Mouse (Mus musculus) mouse embryonic stem cell (cell line): ENCODE data around the gene Syk.

Experiments used
- in situ Hi-C, 2 experiments: fragments of 300-500 bp; cut with MboI; formaldehyde crosslinking; loops; 1 replicate in 1 of 2; 3 replicates in 1 of 2; pipeline ENCODE4 v1.14.3; 2019 to 2020; ENCODE audit warnings: low sequenced_read_pairs in 2 of 2, low pct_unique_long_range_greater_than_20kb in 1 of 2, mixed read lengths in 1 of 2; ENCODE audit not compliant: unreplicated experiment in 1 of 2

Gene Syk

DNA sequence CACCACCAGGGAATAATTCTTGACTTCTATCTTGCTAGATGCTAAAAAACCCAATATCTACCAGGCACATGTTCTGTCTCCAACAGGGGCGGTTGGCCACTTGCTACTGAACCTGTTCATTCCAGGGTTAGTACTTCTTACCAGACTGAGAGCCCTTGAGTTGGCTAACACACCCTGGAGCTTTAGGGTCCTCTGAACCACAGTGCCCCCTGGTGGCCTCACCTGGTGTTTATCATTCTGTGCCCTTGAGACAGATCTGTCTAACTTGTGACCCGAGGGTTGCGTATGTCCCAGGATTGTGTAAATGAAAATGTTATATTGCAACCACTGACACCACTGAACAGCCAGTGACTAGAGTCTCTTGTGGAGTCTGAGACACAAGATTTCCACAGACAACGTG is 41.1 kb downstream of the Syk start:
- in situ Hi-C loops: loop anchor here (10.0 kb wide), 3 partner anchors 129 to 789 kb away; no protein-coding TSS in a partner anchor

DNA sequence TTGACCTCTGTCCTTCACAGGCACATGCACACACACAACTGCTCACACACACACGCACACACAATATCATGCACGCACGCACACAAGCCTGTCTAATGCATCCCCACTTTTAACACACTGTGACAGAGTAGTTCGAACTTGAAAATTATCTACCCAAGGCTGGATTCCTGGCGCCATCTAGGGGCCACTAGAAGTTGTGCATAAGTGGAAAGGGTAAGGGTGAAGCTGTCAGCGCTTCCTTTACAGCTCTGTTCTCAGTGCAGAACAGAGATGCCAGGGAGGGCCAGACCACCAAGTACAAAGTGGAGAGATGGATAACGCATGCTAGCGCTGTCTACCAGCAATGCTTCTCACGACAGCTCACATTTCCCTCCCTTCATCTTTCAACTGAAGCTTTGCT is 45.6 kb downstream of the Syk start:
- in situ Hi-C loops: loop anchor here (10.0 to 25.0 kb wide), 4 partner anchors 134 to 794 kb away; partner anchors contain the start of gene Gadd45g (in 1 of the 2)

DNA sequence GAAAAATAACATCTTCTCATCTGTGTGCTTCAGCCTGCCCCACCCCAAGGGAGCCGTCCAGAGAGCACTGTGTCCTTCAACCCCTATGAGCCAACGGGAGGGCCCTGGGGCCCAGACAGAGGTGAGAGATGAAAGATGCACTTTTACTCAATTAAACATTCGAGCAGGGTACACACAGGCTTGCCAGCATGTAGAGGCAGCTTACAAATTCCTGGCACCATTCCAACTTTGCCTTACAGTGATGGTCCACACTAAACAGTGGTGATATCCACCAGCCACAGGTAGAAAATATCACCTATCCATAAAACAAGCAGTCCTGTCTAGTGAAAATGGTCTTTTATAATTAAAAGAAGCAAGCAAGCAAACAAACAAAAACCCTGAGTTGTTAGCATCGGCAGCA is 48.7 kb downstream of the Syk start:
- in situ Hi-C loops: loop anchor here in 1 of 2 experiments (25.0 kb wide), 1 partner anchor 794 kb away; the partner anchor contains the start of gene Gadd45g

DNA sequence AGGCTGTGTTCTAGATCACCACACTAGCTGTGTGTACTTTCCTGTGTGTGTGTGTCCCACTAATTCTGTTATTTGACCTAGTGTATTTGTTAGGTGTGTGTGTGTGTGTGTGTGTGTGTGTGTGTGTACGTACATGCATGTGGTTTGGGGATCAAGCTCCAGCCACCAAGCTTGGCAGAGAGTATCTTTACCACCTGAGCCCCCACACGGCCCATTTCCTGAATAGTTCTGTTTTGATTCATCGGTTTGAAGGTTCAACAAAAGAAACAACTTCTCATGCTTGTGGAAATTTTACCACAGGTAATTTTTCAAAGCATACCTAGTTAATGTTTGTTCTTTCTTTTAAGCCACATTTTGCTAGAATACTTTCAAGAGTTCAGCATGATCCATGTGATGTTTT is 52.5 kb downstream of the Syk start:
- in situ Hi-C loops: loop anchor here in 1 of 2 experiments (25.0 kb wide), 1 partner anchor 798 kb away; the partner anchor contains the start of gene Gadd45g

GRCm38 (mm10) chr13:52636176-52636748 is 53.3 kb downstream of the Syk start:
- in situ Hi-C loops: loop anchor here in 1 of 2 experiments (25.0 kb wide), 1 partner anchor 799 kb away; the partner anchor contains the start of gene Gadd45g

DNA sequence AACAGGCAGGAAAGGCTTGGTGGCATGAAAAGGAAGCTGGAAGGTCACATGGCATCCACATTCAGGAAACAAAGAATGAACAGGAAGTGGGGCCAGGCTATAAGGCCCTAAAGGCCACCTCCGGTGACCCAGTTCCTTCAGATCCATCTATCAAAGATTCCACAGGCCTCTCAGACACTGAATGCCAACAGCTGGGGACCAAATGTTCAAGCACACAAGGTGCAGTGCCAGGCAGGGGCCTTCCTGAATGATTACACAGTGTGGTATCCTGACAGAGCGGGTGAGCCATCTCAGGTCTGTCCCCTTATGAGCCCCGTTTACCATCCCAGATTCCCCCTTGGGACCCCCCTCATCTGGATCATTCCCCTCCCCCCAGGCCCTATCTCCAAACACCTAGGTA is 63.6 kb downstream of the Syk start:
- in situ Hi-C loops: loop anchor here in 1 of 2 experiments (25.0 kb wide), 1 partner anchor 809 kb away; the partner anchor contains the start of gene Gadd45g

- in situ Hi-C loops: loop anchor here in 1 of 2 experiments (25.0 kb wide), 1 partner anchor 811 kb away; the partner anchor contains the start of gene Gadd45g
Observed at GRCm38 (mm10) chr13:52647996-52648712, 65.2 kb downstream of the Syk start.

GRCm38 (mm10) chr13:52649791-52650418 is 66.9 kb downstream of the Syk start:
- in situ Hi-C loops: loop anchor here in 1 of 2 experiments (25.0 kb wide), 1 partner anchor 813 kb away; the partner anchor contains the start of gene Gadd45g

DNA sequence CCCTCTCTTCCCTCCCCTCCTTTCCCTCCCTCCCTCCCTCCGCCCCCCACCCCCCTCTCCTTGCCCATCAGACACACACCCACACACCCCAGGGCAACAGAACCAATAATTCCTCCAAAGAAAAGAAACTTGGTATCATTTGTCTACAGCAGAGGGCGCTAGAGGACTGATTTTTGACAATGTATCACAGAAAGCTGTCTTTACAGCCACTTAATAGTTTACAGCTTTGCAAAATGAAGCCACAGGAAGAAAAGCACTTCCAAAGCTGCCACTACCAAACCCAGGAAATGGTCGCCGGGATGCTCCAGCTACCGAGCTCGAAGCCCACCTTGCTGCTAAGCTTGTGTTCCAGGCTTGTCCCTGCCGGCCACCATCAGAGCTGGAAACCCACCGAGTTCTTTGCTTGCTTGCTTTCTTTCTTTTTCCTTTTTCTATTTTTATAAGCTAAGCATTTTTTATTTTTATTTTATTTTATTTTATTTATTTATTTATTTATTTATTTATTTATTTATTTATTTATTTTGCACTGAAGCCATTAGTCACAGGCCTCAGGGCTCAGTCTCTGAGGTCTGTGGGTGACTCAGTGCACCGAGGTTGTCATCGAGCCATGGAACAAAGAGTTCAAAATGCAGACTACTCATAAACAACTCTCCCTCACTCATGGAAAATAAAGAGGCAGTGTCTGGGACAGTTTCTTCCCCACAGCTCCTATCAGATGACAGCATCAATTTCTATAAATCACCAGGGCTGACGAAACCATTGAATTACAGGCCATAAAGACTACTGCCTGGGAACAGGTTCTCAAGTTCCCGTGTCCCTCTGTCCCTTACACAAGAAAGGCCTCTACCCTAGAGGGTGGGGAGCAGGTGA is 68.6 kb downstream of the Syk start:
- in situ Hi-C loops: no loop called here

GRCm38 (mm10) chr13:52652253-52652628 is 69.3 kb downstream of the Syk start:
- in situ Hi-C loops: no loop called here

- in situ Hi-C loops: no loop called here
Observed at GRCm38 (mm10) chr13:52654081-52654829, 71.3 kb downstream of the Syk start.

- in situ Hi-C loops: no loop called here
Observed at GRCm38 (mm10) chr13:52654830-52655308, 71.9 kb downstream of the Syk start.

- in situ Hi-C loops: no loop called here
Observed at GRCm38 (mm10) chr13:52657966-52658365, 75.0 kb downstream of the Syk start.

DNA sequence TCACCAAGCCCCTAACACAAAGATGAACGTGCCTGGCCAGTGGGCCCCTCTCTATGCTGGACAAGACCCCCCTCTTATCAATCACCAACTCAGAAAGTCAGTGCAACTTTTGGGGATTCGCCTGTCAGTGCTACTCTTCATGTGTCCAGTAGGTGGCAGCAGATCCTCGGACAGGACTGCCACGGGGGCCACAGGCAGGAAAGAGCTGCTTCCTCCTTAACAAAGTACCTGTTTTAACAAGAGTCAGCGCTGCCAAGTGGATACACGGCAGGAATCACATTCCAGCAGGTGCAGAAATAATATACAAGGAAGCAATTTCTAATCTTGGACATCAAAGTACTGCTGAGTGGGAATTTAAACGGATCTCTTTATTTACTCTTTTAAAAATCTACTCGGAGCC is 75.5 kb downstream of the Syk start:
- in situ Hi-C loops: no loop called here

GRCm38 (mm10) chr13:52659171-52659665 is 76.2 kb downstream of the Syk start:
- in situ Hi-C loops: no loop called here

DNA sequence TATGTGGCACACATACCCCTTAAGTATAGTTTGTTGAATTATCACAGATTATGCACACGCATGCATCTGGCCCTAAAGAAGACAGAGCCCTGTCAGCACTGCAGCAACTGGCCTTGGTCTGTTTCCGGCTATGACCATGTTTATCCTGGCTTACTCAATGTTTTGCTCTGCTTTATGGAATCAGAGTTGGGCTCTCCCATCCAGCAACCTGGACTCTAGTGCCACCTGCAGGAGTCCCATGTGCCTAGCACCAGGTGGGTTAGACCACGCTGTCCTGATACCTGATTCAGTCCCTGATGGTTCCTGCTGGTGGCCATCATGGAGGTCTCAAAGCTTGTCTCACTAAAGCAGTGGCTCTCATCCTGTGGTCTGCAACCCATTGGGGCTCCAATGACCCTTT is 86.9 kb downstream of the Syk start:
- in situ Hi-C loops: no loop called here

DNA sequence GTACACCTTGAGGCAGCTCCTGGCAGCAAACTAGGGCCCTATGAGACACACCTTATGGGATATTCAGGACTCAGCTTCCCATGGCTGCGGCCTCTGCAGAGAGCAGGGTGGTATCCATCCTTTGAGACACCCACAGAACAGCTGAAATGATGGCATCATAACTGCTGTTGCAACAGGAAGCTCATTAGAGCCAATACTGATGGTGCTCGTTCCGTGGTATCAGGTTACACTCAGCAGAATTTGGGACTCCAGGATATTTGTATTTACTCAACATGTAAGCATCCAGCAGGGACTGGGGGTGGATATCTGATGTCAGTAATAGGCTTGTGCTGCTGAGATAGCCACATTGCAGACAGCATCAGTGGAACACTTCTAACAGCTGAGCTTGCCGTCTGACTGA is 90.3 kb downstream of the Syk start:
- in situ Hi-C loops: no loop called here
